Mouse (Mus musculus) heart, postnatal 0 days (tissue): Measurements from ENCODE around the gene Usp10. TPM values are rescaled to one million over a fixed set of nuclear protein-coding genes. Genes with fewer than 3 reads are reported as not detected.

Experiments used
- ATAC-seq: fragments of 200-750 bp; cut with Nextera tagmentation; 2 replicates; pipeline ENCODE4 v1.8.0; 2017; ENCODE audit warnings: low read depth, moderate number of reproducible peaks, moderate library complexity; ENCODE audit not compliant: insufficient read depth
- DNase-seq: peaks from one replicate; pipeline ENCODE4 v3.0.0-alpha.2; 2016; ENCODE audit warnings: low spot score
- H3K27ac ChIP-seq: fragments of 300-500 bp; sonication (generic); 2 replicates; pipeline ENCODE4 v1.5.1; 2014; ENCODE audit warnings: low read depth, mild to moderate bottlenecking
- H3K27me3 ChIP-seq: fragments of 300-500 bp; sonication (generic); 2 replicates; pipeline ENCODE4 v1.6.1; 2014; ENCODE audit warnings: low read length, mixed read lengths; ENCODE audit not compliant: control insufficient read depth, insufficient read depth
- H3K36me3 ChIP-seq: fragments of 300-500 bp; sonication (generic); replicated peaks from 2 replicates; pipeline ENCODE4 v1.6.1; 2014; ENCODE audit warnings: low read length, mixed read lengths; ENCODE audit not compliant: control insufficient read depth, insufficient read depth
- H3K4me1 ChIP-seq: fragments of 300-500 bp; sonication (generic); 2 replicates; pipeline ENCODE4 v1.6.1; 2014; ENCODE audit warnings: antibody characterized with exemption; ENCODE audit not compliant: control insufficient read depth, insufficient read depth
- H3K4me2 ChIP-seq: fragments of 300-500 bp; sonication (generic); 2 replicates; pipeline ENCODE4 v1.6.1; 2014; ENCODE audit warnings: low read depth, mild to moderate bottlenecking, low read length, moderate library complexity
- H3K4me3 ChIP-seq: fragments of 300-500 bp; sonication (generic); 2 replicates; pipeline ENCODE4 v1.5.1; 2014; ENCODE audit warnings: low read depth, low read length
- H3K9ac ChIP-seq: fragments of 300-500 bp; sonication (generic); replicated peaks from 2 replicates; pipeline ENCODE4 v1.6.1; 2014; ENCODE audit warnings: low read depth, low read length, mixed read lengths
- H3K9me3 ChIP-seq: fragments of 300-500 bp; sonication (generic); replicated peaks from 2 replicates; pipeline ENCODE4 v1.6.1; 2016; ENCODE audit warnings: low read length; ENCODE audit not compliant: control insufficient read depth
- CTCF ChIP-seq: IDR thresholded peaks from 2 replicates; pipeline ENCODE4 v1.5.1; 2016; ENCODE audit warnings: antibody characterized with exemption, control low read depth, low read depth
- EP300 ChIP-seq: IDR thresholded peaks from 2 replicates; pipeline ENCODE4 v1.6.1; 2016; ENCODE audit warnings: antibody characterized with exemption, low read depth
- WGBS: fragments of 180-500 bp; shearing (Covaris S2); extraction: QIAGEN DNeasy Blood & Tissue Kit; methylation state at CpG from one replicate; pipeline ENCODE4 v1.1.7; 2014; 5-methylcytosine and 5-hydroxymethylcytosine counted together
- polyA plus RNA-seq: library from polyadenylated mRNA; unstranded; fragments of >200 nt; fragmentation: Nextera tagmentation; extraction: Ambion mirVana; gene quantifications from 2 replicates; pipeline ENCODE4 v1.2.1, GENCODE M21; 2015
- total RNA-seq: library from RNA; depleted of rRNA; stranded (reverse); fragments of >200 nt; gene quantifications from 2 replicates; pipeline ENCODE4 v1.2.3, GENCODE M21; 2014; ENCODE audit warnings: low replicate concordance

The Usp10 gene
- total and polyA plus RNA-seq, 2 experiments from 2014 or later: 44.0 to 54.9 TPM

DNA sequence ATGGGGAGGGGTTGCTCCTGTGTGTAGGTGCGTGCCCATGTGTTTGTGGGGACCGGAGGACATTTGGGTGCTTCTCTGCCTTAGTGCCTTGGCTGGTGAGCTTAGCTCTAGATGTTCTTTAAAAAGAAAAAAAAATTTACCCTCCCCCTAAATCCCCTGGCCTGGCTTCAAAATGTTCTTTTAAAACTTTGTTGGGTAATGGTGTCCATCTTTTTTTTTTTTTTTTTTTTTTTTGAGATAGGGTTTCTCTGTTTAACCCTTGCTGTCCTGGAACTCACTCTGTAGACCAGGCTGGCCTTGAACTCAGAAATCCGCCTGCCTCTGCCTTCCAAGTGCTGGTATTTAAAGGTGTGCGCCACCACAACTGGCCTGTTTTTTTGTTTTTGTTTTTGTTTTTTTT lies 5.1 kb downstream of the Usp10 start:
- Histone ChIP-seq H3K27me3 (no peaks in the 10 kb centered on the region), H3K9ac (no peak overlapping the region), H3K36me3 (no peaks in the 10 kb centered on the region), H3K4me2 (no peak overlapping the region), H3K4me1 (peaks cover 34% of the 10 kb centered on the region), H3K4me3 (no peak overlapping the region), H3K27ac (no peak overlapping the region), H3K9me3 (no peaks in the 10 kb centered on the region)
- WGBS: 83% methylated on average over 4 of the region's 4 CpGs
- ATAC-seq: no peak
- DNase-seq: no peak
- no peak for TF ChIP-seq CTCF
- TF ChIP-seq EP300: no peak

DNA sequence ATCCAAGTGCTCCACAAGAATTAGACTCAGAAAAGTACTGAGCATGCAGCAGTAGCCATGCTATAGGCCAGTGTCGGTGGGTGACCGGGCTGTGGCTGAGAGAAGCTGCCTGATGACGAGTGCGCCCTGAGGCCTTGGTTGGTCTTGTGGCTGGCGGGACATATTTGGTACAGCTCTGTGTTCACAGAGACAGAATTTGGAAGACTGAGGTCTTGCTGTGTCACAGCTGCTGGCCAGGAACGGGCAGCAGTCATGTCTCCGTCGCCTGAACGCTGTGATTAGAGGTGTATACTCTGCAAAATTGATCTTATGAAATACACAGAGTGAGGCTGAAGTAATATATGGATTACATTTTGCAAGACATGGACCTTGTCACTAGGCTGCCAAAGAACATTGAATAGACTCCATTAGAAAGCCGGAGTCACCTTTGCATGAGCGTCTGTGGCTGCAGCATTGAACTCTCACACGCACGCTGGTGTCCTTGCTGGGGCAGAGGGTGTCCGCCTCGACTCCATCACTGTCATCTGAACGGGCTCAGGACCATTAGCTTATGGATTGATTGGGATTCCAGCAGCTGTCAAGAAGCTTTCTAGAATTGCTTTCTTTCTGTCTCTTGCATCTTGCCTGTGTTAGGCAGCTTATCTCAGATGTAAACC lies 6.2 kb downstream of the Usp10 start:
- H3K9ac ChIP-seq: 0 out of 2 replicates have a peak overlapping the region, but pooled peaks have one; percentile 11
- no peak overlapping the region for H3K27ac ChIP-seq
- H3K4me2 ChIP-seq: no peak overlapping the region
- H3K9me3 ChIP-seq: no peaks in the 10 kb centered on the region
- ATAC-seq: no peak
- 72% methylated on average over 16 of the region's 16 CpGs for WGBS
- H3K4me1 ChIP-seq: peaks cover 30% of the 10 kb centered on the region
- no peak overlapping the region for H3K4me3 ChIP-seq
- H3K36me3 ChIP-seq: no peaks in the 10 kb centered on the region
- H3K27me3 ChIP-seq: no peaks in the 10 kb centered on the region
- no peak for DNase-seq
- TF ChIP-seq EP300 (no peak), CTCF (no peak)

GRCm38 (mm10) chr8:119917415-119917814 lies 7.3 kb downstream of the Usp10 start:
- no peaks in the 10 kb centered on the region for H3K36me3 ChIP-seq
- ATAC-seq: no peak
- H3K4me2 ChIP-seq: no peak overlapping the region
- no peak for TF ChIP-seq CTCF
- TF ChIP-seq EP300: no peak
- no peak overlapping the region for H3K9ac ChIP-seq
- no peak overlapping the region for H3K4me3 ChIP-seq
- H3K27ac ChIP-seq: no peak overlapping the region
- no peaks in the 10 kb centered on the region for H3K9me3 ChIP-seq
- no peaks in the 10 kb centered on the region for H3K27me3 ChIP-seq
- H3K4me1 ChIP-seq: peaks cover 20% of the 10 kb centered on the region
- no peak for DNase-seq
- 85% methylated on average over 3 of the region's 3 CpGs for WGBS

DNA sequence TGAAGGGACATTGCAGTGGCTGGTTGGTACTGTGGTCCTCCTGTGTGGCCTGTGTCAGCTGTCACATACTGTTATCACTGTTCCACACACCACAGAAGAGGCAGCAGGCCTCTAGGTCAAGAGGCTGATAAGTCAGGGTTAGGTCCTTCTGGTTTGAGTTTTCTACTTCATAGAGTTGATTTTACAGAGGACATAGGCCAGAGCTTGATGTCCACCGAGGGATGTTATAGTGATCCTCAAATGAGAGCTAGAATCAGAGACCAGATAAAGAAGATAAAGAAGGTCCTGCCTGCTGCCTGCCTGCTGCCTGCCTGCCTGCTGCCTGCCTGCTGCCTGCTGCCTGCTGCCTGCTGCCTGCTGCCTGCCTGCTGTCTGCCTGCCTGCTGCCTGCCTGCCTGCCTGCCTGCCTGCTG lies 8.0 kb downstream of the Usp10 start:
- DNase-seq (no peak), ATAC-seq (no peak)
- Histone ChIP-seq H3K9ac (no peak overlapping the region), H3K27me3 (no peaks in the 10 kb centered on the region), H3K36me3 (no peaks in the 10 kb centered on the region), H3K4me3 (no peak overlapping the region), H3K4me1 (peaks cover 17% of the 10 kb centered on the region; the same call in 1 of the 2 replicates), H3K27ac (no peak overlapping the region), H3K4me2 (no peak overlapping the region), H3K9me3 (no peaks in the 10 kb centered on the region)
- 6% methylated on average over 1 of the region's 1 CpGs for WGBS
- TF ChIP-seq CTCF (no peak), EP300 (no peak)

DNA sequence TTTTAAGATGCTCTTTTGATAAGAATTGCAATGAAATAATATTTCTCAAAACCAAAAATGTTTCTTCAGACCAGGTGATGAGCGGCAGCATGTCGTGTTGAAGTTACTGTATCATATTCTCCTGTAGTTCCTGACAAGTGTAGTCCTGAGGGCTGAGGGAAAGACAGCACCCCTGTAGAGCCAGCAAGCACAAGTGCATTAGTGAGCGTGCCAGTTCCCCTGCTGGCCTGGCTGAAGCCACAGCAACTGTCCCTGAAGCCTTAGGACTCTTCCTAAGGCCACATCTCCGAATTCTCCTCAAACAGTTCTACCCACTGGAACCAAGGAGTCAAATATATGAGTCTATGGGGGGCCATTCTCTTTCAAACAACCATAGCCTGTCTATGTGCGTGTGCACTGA lies 13.1 kb downstream of the Usp10 start:
- no peak for DNase-seq
- Histone ChIP-seq H3K4me2 (no peak overlapping the region), H3K27me3 (no peaks in the 10 kb centered on the region), H3K27ac (no peak overlapping the region), H3K36me3 (no peaks in the 10 kb centered on the region), H3K9me3 (no peaks in the 10 kb centered on the region), H3K4me3 (no peak overlapping the region), H3K4me1 (peaks cover 18% of the 10 kb centered on the region; the same call in 1 of the 2 replicates), H3K9ac (no peak overlapping the region)
- no peak for ATAC-seq
- WGBS: 92% methylated on average over 5 of the region's 5 CpGs
- TF ChIP-seq CTCF (no peak), EP300 (no peak)

DNA sequence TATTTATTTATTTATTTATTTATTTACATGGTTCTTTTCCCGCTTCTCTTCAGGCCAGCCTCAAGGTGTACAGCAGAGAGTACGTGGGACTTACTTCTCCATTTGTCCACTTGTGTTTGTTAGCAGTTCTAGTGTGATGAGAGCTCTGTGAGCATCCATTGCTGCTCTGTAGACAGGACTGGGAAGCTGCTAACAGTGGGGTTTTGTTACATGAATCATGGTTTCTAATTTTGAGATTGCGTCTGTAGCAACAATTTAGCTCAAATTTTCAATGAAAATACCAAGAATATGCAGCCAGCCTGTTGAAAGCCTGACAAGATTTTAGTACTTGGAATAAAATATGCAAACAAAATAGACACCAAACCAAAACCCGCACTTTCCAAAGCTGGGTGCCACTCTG lies 15.3 kb downstream of the Usp10 start:
- Histone ChIP-seq H3K9me3 (no peaks in the 10 kb centered on the region), H3K36me3 (no peaks in the 10 kb centered on the region), H3K4me1 (peaks cover 18% of the 10 kb centered on the region; the same call in 1 of the 2 replicates), H3K9ac (no peak overlapping the region), H3K27me3 (no peaks in the 10 kb centered on the region), H3K27ac (peak overlapping the region; percentile 36; the same call in 1 of the 2 replicates), H3K4me2 (no peak overlapping the region), H3K4me3 (no peak overlapping the region)
- TF ChIP-seq CTCF (no peak), EP300 (no peak)
- DNase-seq (no peak), ATAC-seq (no peak)
- WGBS: 89% methylated on average over 4 of the region's 4 CpGs
